Mouse (Mus musculus): ENCODE data around the gene Tcf20.

DNA sequence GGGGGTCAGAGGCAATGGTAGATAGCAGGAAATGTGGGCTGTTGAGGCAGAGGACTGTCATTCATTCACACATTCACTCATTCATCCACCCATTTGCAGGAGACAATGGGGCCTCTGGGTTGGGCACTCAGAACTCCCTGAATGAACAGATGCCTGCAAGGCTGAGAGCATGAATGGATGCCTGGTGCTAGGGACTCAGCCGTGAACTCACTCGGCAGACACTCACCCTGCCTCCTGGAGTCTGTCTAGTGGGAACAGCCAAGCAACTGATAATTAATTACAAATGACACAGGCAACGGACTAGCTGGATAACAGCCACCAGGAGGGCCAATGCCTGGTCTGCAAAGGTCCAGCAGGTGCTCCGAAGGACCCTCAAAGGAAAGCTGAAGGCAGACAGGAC lies 34.6 kb downstream of the Tcf20 start:
- TF ChIP-seq CTCF (conservative IDR thresholded peaks at IDR 0.05; ENCODE audit: low read length) (no peak), POU5F1 (IDR thresholded peaks at IDR 0.05; ENCODE audit: borderline replicate concordance, low read length) (no peak), NANOG (IDR thresholded peaks at IDR 0.05; ENCODE audit: borderline replicate concordance, low read length) (0 out of 2 replicates have a peak, but pooled peaks have one; percentile 37)
